Mouse (Mus musculus): ENCODE measurements around the gene Gins2. TPM values are rescaled to one million over a fixed set of nuclear protein-coding genes. Genes with fewer than 3 reads are reported as not detected.

Gins2 gene
- polyA plus RNA-seq, 1 experiment from 2014 or later, result 104 TPM

DNA sequence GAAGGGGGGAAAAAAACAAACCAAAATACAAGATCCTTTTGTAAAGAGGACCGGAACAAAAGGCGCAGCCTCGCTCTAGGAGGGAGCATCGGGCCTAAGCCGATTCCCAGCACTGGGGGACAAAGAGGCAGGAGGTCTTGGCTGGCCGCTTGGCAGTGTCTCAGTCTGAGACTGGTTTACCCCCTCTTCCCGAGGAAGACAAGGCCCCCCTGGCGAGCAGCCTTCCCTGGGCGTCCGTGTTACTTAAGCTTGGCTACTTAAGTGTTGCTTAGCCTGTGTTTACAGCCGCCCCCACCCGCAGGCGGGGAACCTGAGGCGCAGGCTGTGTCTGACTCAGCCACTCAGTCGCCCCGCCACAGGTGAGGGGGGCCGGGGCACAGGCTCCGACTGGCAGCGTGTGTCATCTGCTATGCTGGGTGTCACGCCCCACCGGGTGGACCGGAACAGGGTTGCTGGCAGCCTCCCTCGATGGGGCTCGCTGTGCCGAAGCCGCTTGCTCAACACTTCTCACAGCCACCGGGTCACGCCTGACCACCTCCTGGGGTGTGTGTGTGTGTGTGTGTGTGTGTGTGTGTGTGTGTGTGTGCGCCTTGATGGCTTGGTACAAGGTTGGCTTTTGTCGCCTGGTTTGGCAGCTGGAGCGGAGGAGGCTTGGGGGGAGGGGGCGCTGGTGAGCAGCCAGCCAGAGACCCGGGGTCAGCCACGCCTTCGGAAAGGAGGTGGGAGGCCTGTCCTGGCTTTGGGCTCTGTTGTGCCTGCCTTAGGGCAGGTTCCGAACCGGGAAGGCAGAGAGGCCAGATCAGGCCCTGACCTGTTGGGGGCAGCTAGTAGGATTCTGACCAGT lies 50.5 kb downstream of the Gins2 start:
- peaks cover 84% of the 10 kb centered on the region for H3K4me1 ChIP-seq
- WGBS, result 2% methylated on average over 36 of the region's 37 CpGs

DNA sequence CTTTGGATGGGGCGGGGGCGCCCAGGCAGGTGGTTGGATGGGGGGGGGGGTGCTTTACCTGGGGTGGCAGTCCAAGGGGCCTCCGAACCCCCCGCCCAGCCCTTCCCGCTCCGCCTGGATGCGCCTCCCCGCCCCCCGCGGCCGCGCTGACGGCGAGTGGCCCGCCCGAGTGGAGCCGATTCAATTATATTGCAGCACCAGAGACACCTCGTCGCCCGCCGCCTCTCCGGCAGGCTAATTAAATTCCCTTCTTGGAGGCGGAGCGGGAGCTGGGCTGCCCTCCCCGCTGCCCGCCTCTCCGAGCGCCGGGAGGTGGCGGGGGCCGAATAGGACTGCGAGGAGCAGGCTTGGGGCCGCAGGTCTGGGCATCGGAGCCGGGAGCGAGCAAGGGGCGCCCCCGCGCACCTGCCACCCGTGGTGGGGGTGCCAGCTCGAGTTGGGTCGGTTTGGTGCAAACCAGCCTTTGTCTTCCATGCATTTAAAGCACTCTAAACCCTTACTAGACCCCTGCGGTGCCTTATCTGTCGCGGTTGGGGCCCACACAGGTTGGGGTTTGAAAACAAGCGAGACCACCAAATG lies 51.2 kb downstream of the Gins2 start:
- H3K27me3 ChIP-seq, result peaks cover 19% of the 10 kb centered on the region
- WGBS, result under 1% methylated on average over 38 of the region's 46 CpGs
- peak overlapping the region; percentile 81 for H3K27ac ChIP-seq
- peak overlapping the region; percentile 99 for H3K4me2 ChIP-seq (replicated peaks)
- peak; percentile 5; the same call in 1 of the 2 replicates for ATAC-seq (ENCODE audit: low FRiP score, low read depth)
- H3K4me1 ChIP-seq, result peaks cover 84% of the 10 kb centered on the region
- no peaks in the 10 kb centered on the region for H3K9me3 ChIP-seq
- peak overlapping the region; percentile 61 for H3K4me3 ChIP-seq
- H3K9ac ChIP-seq, result peak overlapping the region; percentile 70
- H3K36me3 ChIP-seq, result no peaks in the 10 kb centered on the region

More for the DNA sequence above, 50.5 kb downstream of the Gins2 start:
- Histone ChIP-seq H3K36me3 (no peaks in the 10 kb centered on the region), H3K27me3 (peaks cover 13% of the 10 kb centered on the region), H3K4me3 (peak overlapping the region; percentile 61), H3K4me2 (replicated peaks) (peak overlapping the region; percentile 99), H3K9me3 (no peaks in the 10 kb centered on the region), H3K9ac (peak overlapping the region; percentile 70), H3K27ac (peak overlapping the region; percentile 81)
- no peak for ATAC-seq (ENCODE audit: low FRiP score, low read depth)

DNA sequence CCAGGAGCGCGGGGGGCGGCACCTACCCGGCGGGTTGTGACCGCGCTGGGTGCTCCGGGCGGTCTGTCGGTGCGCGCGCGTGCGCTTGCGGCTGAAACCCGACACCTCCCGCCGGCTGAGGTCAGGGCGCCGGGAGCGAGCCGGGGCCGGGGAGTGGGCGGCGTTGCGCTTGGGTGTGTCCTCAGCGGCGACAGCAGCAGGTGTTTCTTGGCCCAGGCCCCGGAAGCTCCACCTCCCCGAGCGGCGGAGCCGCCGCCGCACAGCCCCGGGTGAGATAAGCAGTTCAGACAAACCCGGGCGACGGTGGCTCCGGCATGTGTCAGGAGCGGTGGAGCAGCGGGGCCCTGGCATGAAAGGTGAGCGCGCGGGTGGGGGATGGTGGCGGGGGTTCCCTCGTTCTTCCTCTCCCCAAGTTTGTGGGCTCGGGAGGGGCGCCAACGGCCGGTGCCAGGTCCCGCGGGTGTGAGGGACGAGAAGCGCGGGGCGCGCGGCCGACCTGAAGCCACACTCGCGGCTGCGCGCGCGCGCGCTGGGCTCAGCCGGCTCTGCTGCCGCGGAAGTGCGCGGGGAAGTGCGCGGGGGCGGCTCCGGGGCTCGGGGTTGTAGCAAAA lies 51.8 kb downstream of the Gins2 start:
- Histone ChIP-seq H3K36me3 (no peaks in the 10 kb centered on the region), H3K4me2 (replicated peaks) (peak overlapping the region; percentile 99), H3K9me3 (no peaks in the 10 kb centered on the region), H3K9ac (peak overlapping the region; percentile 70), H3K27me3 (peaks cover 19% of the 10 kb centered on the region), H3K4me1 (peaks cover 84% of the 10 kb centered on the region), H3K4me3 (peak overlapping the region; percentile 61), H3K27ac (peak overlapping the region; percentile 81)
- ATAC-seq (ENCODE audit: low FRiP score, low read depth), result peak; percentile 12; the same call in 1 of the 2 replicates
- WGBS, result under 1% methylated on average over 66 of the region's 79 CpGs

DNA sequence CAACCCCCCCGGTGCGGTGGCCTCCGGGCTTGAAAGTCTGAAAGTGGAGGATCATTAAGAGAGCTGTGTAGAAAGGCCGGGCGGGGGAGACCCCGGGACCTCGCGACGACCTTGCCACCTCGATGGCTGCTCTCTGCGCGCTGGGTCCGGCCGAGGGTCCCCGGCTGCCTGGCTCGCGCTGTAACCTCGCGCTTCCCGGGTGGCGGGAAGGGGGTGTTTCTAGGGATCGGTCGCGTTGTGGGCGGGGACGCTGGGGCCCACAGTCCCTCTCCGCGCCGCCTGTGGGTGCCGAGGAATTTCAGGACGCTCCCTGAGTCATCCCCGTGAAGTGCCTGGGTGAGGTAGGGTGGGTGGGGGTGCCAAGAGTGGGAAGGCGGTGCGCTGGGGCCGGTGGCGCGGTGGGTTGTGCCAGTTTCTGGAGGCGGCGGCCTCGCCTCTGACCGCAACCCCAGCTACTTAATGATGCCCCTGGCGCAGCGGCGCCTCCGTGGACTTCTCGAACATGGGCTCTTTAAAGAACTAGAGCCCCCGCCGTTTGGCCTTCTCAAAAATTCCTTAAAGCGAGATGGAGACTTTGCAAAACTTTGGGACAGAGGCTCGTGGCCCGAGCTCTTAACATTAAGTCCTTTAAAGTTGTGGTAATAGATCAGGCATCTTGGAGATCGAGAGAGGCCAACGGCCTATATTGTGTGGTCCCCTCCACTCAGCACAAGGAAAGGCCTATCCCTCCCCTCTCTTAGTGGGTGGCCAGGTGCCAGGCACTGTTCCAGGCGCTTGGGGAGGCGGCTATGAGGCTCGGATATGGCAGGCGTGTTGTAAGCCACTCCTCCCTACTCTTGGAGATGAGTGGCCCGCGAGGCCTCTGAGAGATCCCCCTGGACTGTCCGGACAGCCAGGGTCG lies 52.5 kb downstream of the Gins2 start:
- ATAC-seq (ENCODE audit: low FRiP score, low read depth), result peak; percentile 1; the same call in 1 of the 2 replicates
- under 1% methylated on average over 61 of the region's 61 CpGs for whole genome bisulfite sequencing

DNA sequence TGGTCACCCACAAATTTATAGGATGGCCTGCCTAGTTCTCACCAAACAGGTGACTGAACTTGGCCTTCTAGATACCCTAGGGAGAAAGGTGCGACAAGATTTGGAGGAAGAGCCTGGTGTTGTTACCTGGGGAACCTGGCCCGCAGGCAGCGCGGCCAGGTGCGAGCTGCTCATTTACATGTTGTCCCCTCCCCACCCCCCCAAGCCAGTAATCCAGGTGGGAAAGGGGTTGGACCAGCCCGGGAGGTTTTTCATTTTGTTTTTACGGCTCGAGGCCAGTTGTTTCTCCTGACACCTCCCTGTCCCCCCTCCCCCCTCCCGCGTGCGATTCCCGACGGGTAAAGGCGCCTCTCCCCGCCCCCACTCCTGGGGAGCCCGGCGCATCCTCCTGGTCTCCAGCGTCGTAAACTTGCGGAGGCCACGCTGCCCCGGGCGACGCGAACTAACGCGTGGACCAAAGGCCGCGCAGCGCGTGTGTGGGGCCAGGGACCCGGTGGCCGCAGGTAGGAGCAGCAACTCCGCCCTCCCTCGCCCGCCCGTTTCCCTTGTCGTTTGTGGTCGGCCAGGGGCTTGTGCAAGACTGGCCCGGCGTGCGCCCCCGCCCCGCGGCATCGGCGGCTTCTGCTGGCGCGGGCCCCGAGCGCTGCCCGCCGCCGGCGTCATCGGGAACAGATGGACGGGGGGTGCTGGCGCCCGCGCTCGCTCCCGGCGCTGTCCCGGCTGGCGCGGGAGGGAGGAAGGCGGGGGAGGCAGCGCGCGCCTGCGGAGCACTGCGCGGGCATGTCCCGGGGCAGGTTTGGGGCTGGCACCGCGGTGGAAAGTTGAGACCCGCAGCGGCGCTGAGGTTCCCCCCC lies 53.4 kb downstream of the Gins2 start:
- Histone ChIP-seq H3K4me1 (peaks cover 95% of the 10 kb centered on the region), H3K27me3 (peaks cover 19% of the 10 kb centered on the region), H3K4me2 (replicated peaks) (peak overlapping the region; percentile 99), H3K27ac (peak overlapping the region; percentile 81; the same call in 1 of the 2 replicates), H3K9me3 (no peaks in the 10 kb centered on the region), H3K36me3 (no peaks in the 10 kb centered on the region), H3K4me3 (peak overlapping the region; percentile 61), H3K9ac (peak overlapping the region; percentile 66)
- WGBS, result under 1% methylated on average over 71 of the region's 79 CpGs
- no peak for ATAC-seq (ENCODE audit: low FRiP score, low read depth)

More for the DNA sequence above, 52.5 kb downstream of the Gins2 start:
- H3K27ac ChIP-seq, result peak overlapping the region; percentile 81
- H3K4me1 ChIP-seq, result peaks cover 89% of the 10 kb centered on the region
- H3K9me3 ChIP-seq, result no peaks in the 10 kb centered on the region
- H3K9ac ChIP-seq, result peak overlapping the region; percentile 70
- peaks cover 19% of the 10 kb centered on the region for H3K27me3 ChIP-seq
- H3K36me3 ChIP-seq, result no peaks in the 10 kb centered on the region
- peak overlapping the region; percentile 99 for H3K4me2 ChIP-seq (replicated peaks)
- peak overlapping the region; percentile 61 for H3K4me3 ChIP-seq

DNA sequence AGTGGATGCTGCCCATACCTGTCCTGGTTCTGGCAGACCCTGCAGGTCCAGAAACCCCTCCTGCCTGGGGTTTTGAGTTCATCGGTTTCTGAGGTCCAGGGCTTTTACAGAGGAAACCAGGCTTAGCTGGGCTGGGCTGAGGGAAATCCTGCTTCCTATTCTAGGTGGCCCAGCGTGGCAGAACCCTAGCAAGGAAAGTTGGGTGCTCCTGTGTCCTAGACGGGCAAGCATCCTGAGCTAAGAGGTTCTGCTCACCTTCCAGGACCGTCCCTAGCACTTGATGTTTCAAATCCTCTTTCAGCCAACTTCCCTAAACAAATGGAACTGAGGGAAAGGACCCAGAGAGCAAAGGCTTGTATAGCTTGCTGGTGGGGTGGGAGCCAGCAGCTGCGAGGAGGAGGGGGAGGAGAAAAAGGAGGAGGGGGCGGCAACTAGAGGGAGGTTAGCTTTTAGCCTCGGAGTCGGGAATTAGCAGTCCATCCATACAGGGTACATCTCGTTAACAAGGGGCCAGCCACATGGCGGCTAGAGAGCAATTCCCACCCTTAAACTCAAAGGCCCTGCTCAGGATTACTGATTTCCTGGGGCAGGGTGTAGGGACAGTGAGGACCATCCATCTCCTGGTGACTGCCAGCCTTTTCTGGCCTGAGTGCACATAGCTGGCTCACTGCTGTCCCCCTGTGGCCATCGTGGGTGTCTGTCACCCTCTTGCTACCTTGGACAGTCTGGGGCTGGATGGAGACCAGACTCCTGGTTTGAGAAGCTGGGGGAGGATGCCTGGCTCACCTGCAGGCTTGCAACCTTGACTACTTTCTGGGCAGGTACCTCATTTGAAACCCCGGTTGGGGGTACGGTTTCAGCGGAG lies 54.4 kb downstream of the Gins2 start:
- WGBS, result 6% methylated on average over 14 of the region's 14 CpGs
- no peak overlapping the region for H3K9ac ChIP-seq
- H3K4me3 ChIP-seq, result no peak overlapping the region
- H3K4me1 ChIP-seq, result peaks cover 85% of the 10 kb centered on the region
- H3K27me3 ChIP-seq, result peaks cover 19% of the 10 kb centered on the region
- peak overlapping the region; percentile 99 for H3K4me2 ChIP-seq (replicated peaks)
- no peaks in the 10 kb centered on the region for H3K9me3 ChIP-seq
- peak; percentile 30; the same call in 1 of the 2 replicates for ATAC-seq (ENCODE audit: low FRiP score, low read depth)
- H3K27ac ChIP-seq, result no peak overlapping the region
- no peaks in the 10 kb centered on the region for H3K36me3 ChIP-seq

DNA sequence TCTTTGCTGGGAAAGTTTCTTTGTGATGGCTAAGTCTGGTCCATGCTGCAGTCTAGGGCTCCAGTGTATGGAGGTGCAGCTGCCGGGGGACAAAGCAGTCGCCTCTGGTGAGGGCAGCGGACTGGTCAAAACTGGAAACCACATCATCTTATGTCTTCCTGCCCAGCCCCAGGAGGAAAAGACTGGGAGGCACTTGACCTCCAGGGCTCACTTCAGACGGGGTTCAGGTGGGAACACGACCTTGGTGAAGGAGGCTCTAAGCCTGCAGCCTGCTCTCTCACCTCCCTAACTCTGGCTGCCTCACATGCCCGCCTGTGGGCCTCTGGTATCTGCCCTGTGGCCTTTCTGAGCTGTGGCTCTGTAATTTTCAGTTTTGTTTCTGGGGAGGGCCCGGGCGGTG lies 55.0 kb downstream of the Gins2 start:
- Histone ChIP-seq H3K36me3 (no peaks in the 10 kb centered on the region), H3K27me3 (peaks cover 15% of the 10 kb centered on the region), H3K9me3 (no peaks in the 10 kb centered on the region), H3K4me2 (replicated peaks) (no peak overlapping the region), H3K9ac (no peak overlapping the region), H3K27ac (no peak overlapping the region), H3K4me3 (no peak overlapping the region), H3K4me1 (peaks cover 81% of the 10 kb centered on the region)
- ATAC-seq (ENCODE audit: low FRiP score, low read depth), result no peak
- 43% methylated on average over 8 of the region's 8 CpGs for WGBS

DNA sequence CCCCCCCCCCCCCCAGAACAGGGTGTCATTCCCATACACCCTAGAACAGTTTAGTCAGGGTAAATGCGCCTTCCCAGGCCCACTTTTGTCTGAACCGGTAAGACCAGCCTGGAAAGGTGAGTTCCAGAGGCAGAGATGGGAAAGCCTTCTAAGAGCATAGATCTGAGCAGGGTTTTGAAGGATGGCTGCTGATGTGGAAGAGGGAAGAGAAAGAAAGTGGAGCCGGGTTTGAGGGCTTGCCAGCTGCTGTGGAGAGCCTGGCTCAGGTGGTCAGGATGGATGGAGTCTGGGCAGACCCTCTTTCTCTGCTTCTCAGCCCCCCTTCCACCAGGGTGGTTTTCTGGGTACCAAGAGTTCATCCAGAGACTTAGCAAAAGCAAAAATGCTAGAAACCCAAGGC lies 55.7 kb downstream of the Gins2 start:
- Histone ChIP-seq H3K4me1 (peaks cover 81% of the 10 kb centered on the region), H3K36me3 (no peaks in the 10 kb centered on the region), H3K4me3 (no peak overlapping the region), H3K27me3 (peaks cover 15% of the 10 kb centered on the region), H3K9me3 (no peaks in the 10 kb centered on the region), H3K4me2 (replicated peaks) (peak overlapping the region; percentile 56), H3K9ac (no peak overlapping the region), H3K27ac (peak overlapping the region; percentile 61; the same call in 1 of the 2 replicates)
- ATAC-seq (ENCODE audit: low FRiP score, low read depth), result no peak
- 10% methylated on average over 3 of the region's 3 CpGs for WGBS

DNA sequence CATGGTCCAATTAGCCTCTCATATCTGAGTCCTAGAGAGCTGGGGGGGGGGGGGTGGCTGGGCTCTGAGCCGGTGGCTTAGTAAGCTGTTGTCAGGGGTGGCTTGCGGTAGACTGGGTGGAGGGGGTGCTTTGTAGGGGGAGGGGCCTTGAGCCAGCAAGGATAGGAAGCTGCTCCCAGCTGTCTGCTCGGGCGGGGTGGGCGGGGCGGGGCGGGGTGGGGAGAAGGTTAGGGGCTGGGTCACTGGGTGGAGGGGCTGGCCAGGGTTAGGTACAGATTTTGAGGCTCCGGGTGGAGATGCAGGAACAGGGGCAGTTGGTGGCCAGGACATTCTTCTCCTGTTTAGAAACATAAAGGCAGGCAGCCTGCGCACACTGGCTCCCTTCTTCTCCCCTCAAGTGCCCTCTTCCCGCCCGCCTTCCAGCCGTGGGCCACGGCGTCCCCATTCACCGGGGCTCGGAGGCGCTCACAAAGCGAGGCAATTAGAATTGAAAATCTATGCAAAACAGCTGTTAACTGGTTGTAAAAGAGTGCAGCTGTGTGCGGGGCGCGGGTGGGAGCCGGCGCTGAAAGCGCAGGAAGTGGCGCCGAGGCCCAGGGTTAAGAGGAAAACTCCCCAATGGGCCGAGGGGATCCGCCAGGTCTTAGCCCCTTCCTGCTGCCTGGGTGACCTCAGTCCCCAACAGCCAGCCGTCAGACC lies 56.4 kb downstream of the Gins2 start:
- H3K9ac ChIP-seq, result 0 out of 2 replicates have a peak overlapping the region, but pooled peaks have one; percentile 36
- peak overlapping the region; percentile 19; the same call in 1 of the 2 replicates for H3K4me3 ChIP-seq
- H3K27me3 ChIP-seq, result peaks cover 21% of the 10 kb centered on the region
- WGBS, result under 1% methylated on average over 29 of the region's 29 CpGs
- H3K36me3 ChIP-seq, result no peaks in the 10 kb centered on the region
- peak overlapping the region; percentile 61; the same call in 1 of the 2 replicates for H3K27ac ChIP-seq
- peak overlapping the region; percentile 56 for H3K4me2 ChIP-seq (replicated peaks)
- ATAC-seq (ENCODE audit: low FRiP score, low read depth), result peak; percentile 46
- H3K4me1 ChIP-seq, result peaks cover 81% of the 10 kb centered on the region
- H3K9me3 ChIP-seq, result no peaks in the 10 kb centered on the region
